Mouse (Mus musculus) spleen, adult 2 months (tissue): ENCODE results near the gene Bhlhe23. TPM values are rescaled to one million over a fixed set of nuclear protein-coding genes. Genes with fewer than 3 reads are reported as not detected.

Experiments
- DNase-seq, 2 experiments: peaks; one replicate each; pipeline versions ENCODE4 v3.0.0 to v3.0.0-alpha.2; 2012 to 2021; ENCODE audit warnings: low spot score in 2 of 2, low read depth in 1 of 2
- H3K27ac ChIP-seq: fragments of 200-500 bp; 2 replicates; pipeline ENCODE4 v1.5.1; 2012; ENCODE audit warnings: low read length, inconsistent platforms; ENCODE audit not compliant: insufficient read depth
- H3K27me3 ChIP-seq: fragments of 200-500 bp; 2 replicates; pipeline ENCODE4 v1.6.1; 2012; ENCODE audit warnings: mild to moderate bottlenecking, moderate library complexity, low read length, inconsistent platforms; ENCODE audit not compliant: control insufficient read depth, insufficient read depth
- H3K36me3 ChIP-seq: fragments of 200-500 bp; 2 replicates; pipeline ENCODE4 v1.6.1; 2012; ENCODE audit warnings: mild to moderate bottlenecking, low read length, inconsistent platforms; ENCODE audit not compliant: control insufficient read depth, insufficient read depth
- H3K4me1 ChIP-seq: fragments of 200-500 bp; 2 replicates; pipeline ENCODE4 v1.6.1; 2011; ENCODE audit warnings: inconsistent platforms; ENCODE audit not compliant: control insufficient read depth, insufficient read depth, insufficient read length
- H3K4me3 ChIP-seq: fragments of 200-500 bp; 2 replicates; pipeline ENCODE4 v1.5.1; 2011; ENCODE audit warnings: mild to moderate bottlenecking, inconsistent platforms; ENCODE audit not compliant: insufficient read depth, insufficient read length; ENCODE audit errors: extremely low read depth
- CTCF ChIP-seq: fragments of 200-500 bp; IDR thresholded peaks from 2 replicates; pipeline ENCODE4 v1.5.1; 2011; ENCODE audit warnings: mild to moderate bottlenecking, inconsistent platforms; ENCODE audit not compliant: insufficient read depth, insufficient read length, insufficient replicate concordance; ENCODE audit errors: extremely low read depth
- POLR2A ChIP-seq: fragments of 200-500 bp; IDR thresholded peaks from 2 replicates; pipeline ENCODE4 v1.6.1; 2011; ENCODE audit warnings: low read depth, low read length, inconsistent platforms
- WGBS: fragments of 180-500 bp; shearing (Covaris S2); methylation state at CpG from one replicate; pipeline ENCODE4 v1.1.7; 2018; 5-methylcytosine and 5-hydroxymethylcytosine counted together
- polyA plus RNA-seq: library from polyadenylated mRNA; depleted of rRNA; stranded (reverse); fragments of >200 nt; gene quantifications from 2 replicates; pipeline ENCODE4 v1.2.3, GENCODE M21; 2012

The Bhlhe23 gene
- polyA plus RNA-seq, 1 experiment: not detected

DNA sequence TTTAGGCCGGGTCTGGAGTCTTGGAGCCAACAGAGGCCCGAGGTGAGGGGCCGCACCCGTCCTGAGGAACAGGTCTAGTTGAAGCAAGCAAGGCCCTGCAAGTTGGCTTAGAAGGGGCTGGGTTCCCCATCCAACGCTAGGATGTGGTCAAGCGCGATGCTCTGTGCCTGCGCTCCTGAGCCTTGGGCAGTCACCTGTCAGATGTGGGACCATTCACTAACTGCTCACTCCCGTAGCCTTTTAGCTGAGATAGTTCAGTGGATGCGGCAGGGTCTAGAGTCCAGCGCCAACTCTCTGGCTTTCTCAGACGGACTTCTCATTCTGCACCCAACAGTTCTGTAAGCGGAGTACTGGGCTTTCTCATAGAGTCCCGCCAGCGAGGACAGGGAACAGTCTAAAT, 1.1 kb downstream of the Bhlhe23 start:
- TF ChIP-seq CTCF: no peak
- Histone ChIP-seq H3K4me1 (no peaks in the 10 kb centered on the region), H3K27me3 (peaks cover 12% of the 10 kb centered on the region), H3K36me3 (no peaks in the 10 kb centered on the region), H3K4me3 (no peak overlapping the region), H3K27ac (no peak overlapping the region)
- no peak for DNase-seq
- WGBS: 11% methylated on average over 15 of the region's 15 CpGs

DNA sequence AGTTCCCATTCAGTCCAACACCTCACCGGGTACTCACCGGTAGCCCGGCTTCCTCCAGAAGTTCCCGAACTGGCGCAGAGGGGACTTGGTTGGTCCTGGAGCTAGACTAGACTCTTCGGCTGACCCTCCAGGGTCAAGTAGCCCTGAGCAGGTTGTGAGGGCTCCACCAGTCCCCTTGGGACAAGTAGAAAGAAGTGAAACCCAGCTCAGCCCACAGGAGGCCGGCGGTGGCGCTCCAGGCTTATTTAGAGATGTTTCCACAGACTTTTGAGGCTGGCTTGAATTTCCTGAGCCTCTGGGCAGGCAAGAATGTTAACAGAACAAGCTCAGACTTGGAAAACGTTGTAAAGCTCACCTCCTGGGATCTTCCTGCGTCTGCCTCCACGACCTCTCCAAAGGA, 1.5 kb downstream of the Bhlhe23 start:
- Histone ChIP-seq H3K36me3 (no peaks in the 10 kb centered on the region), H3K4me1 (no peaks in the 10 kb centered on the region), H3K4me3 (no peak overlapping the region), H3K27me3 (peaks cover 12% of the 10 kb centered on the region), H3K27ac (no peak overlapping the region)
- 16% methylated on average over 12 of the region's 12 CpGs for WGBS
- TF ChIP-seq CTCF (no peak), POLR2A (no peak)
- no peak for DNase-seq

DNA sequence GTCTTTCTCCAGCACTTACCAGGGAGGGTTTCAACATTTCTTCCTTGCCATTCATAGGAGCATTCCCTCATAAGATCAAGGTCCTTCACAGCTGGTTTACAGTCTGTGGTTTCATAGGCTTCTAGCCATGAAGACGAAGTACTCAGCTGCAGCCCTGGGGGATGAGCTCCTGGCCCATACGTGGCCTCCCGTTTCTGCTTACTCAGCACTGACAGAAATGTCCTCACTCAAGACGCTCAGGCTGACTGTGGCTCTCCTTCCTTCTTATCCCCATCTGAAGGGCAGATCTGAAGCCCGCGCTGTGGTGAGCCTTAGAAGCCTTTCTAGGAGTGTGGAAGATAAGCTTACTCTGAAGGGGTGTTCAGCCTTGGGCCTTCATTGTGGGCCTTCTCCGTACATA, 11.0 kb downstream of the Bhlhe23 start:
- Histone ChIP-seq H3K27me3 (no peaks in the 10 kb centered on the region), H3K27ac (no peak overlapping the region), H3K4me1 (no peaks in the 10 kb centered on the region), H3K4me3 (no peak overlapping the region), H3K36me3 (no peaks in the 10 kb centered on the region)
- no peak for DNase-seq
- 76% methylated on average over 7 of the region's 7 CpGs for WGBS
- TF ChIP-seq CTCF: no peak
- TF ChIP-seq POLR2A: no peak

DNA sequence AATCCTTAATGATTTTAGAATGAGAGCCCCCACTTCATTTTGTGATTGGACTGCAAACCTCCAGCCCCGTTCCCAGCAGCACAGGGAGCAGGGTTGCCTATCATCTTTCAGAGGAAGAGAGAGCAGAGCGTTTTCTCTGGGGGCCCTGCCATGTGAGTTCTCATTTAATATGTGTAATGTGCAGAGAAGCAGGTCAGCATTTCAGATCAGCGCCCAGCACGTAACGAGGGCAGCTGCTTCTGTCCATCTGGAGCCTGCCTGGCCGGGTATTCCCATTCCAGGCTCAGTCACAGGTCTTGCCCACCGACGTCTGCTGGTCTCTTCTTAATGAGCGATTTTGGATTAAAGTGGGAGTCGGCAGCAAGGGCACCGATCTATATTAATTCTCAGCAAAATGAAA, 11.7 kb downstream of the Bhlhe23 start:
- Histone ChIP-seq H3K4me1 (no peaks in the 10 kb centered on the region), H3K27ac (no peak overlapping the region), H3K4me3 (no peak overlapping the region), H3K36me3 (no peaks in the 10 kb centered on the region), H3K27me3 (no peaks in the 10 kb centered on the region)
- no peak for DNase-seq
- WGBS: 83% methylated on average over 11 of the region's 11 CpGs
- TF ChIP-seq CTCF: no peak
- no peak for TF ChIP-seq POLR2A

DNA sequence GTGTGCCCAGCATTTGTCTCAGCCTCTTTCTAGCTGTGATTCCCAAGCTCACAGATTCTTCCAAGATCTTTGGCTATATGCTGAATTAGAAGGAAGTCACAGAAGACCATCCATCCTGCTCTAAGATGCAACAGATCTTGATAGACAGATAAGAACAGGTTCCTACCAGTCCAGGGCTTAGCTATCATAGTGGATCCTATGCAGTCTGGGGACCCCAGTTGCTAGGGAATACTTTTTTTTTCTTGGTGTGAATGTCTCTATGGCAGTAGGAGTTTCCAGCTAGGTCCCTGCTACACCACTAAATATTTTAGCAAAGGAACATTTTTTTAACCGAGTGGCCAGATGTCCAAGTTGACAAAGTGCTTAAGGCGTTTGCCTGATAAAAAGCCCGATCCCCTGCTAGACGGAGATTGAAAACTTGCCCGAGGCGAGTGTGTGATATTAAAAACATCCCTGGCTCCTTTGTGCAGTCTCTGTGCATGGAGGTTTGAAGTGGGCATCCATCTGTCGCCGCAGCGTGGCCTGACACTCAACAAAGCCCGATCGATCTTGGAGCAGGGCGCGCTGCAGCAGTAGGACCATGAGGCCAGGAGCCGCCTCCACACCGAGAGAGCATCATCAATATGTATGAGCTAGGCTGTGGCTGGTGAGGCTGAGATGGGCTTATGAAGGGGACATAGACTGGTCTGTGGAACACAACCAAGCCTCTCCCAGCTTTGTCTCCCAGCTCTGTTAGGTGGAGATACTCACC, 18.0 kb downstream of the Bhlhe23 start:
- no peak for DNase-seq
- no peaks in the 10 kb centered on the region for H3K36me3 ChIP-seq
- H3K4me1 ChIP-seq: no peaks in the 10 kb centered on the region
- WGBS: 63% methylated on average over 15 of the region's 15 CpGs
- H3K27ac ChIP-seq: no peak overlapping the region
- H3K4me3 ChIP-seq: no peak overlapping the region
- H3K27me3 ChIP-seq: no peaks in the 10 kb centered on the region
- TF ChIP-seq CTCF (no peak), POLR2A (no peak)

DNA sequence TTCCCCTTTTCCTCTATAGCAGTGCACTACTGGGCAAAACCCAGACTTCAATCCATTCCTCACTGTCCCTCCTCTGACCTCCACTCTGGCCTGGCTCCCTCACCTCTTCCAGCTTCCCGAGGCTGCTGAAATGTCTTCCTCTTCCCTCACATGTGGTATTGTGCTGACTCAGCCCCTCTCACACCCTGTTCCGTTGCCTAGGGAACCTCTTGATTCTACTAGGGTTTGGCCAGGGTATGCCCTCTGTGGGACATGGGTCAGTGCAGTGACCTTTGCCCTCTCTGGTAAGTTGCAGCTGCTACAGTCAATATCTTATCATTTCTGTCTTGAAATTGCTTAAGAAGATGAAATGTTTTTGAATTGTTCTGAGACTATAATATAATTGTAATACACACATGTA, 19.9 kb downstream of the Bhlhe23 start:
- H3K27ac ChIP-seq: no peak overlapping the region
- no peaks in the 10 kb centered on the region for H3K4me1 ChIP-seq
- H3K4me3 ChIP-seq: no peak overlapping the region
- H3K27me3 ChIP-seq: no peaks in the 10 kb centered on the region
- WGBS: 26% methylated on average over 2 of the region's 2 CpGs
- TF ChIP-seq POLR2A: no peak
- no peak for TF ChIP-seq CTCF
- no peaks in the 10 kb centered on the region for H3K36me3 ChIP-seq
- DNase-seq: no peak

DNA sequence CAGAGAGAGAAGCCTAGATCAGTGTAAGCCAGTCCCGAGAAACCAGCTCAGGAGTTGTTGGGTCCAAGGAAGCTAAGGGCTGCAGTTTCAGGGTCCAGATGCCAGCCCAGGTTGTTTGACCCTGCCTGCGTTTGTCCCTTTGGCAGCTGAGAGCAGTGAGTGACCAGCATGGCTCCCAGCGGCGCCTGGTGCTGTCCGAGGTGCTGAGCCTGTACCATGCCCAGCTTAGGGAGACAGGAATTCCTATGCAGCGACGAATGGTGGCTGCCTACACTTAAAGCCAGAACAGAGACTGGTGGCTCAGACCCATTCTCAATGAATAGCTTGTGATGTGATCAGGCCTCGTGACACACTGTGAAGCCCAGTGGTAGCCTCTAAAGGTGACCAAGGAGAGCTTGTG, 20.8 kb downstream of the Bhlhe23 start:
- Histone ChIP-seq H3K27me3 (no peaks in the 10 kb centered on the region), H3K27ac (no peak overlapping the region), H3K4me1 (no peaks in the 10 kb centered on the region), H3K36me3 (no peaks in the 10 kb centered on the region), H3K4me3 (no peak overlapping the region)
- 3% methylated on average over 8 of the region's 8 CpGs for WGBS
- DNase-seq: no peak
- no peak for TF ChIP-seq CTCF
- no peak for TF ChIP-seq POLR2A
